Mouse (Mus musculus) CH12.LX (cell line): ENCODE data around the gene Ston2. TPM values are rescaled to one million over a fixed set of nuclear protein-coding genes. Genes with fewer than 3 reads are reported as not detected.

Experiments
- DNase-seq: peaks from one replicate; pipeline ENCODE4 v3.0.0-alpha.2; 2013; ENCODE audit errors: extremely low read depth
- H3K27ac ChIP-seq: 2 replicates; pipeline ENCODE4 v1.5.1; 2012; ENCODE audit warnings: low read depth, mild to moderate bottlenecking, control low read depth, moderate library complexity; ENCODE audit not compliant: insufficient read depth
- H3K27me3 ChIP-seq: replicated peaks from 2 replicates; pipeline ENCODE3; 2012; ENCODE audit warnings: inconsistent platforms
- H3K36me3 ChIP-seq, 2 experiments: replicated peaks in 1 of 2; 2 replicates each; pipeline versions ENCODE3 to v1.6.1; 2012; ENCODE audit warnings: inconsistent platforms in 1 of 2, low read length in 1 of 2, mild to moderate bottlenecking in 1 of 2, mixed read lengths in 1 of 2, moderate library complexity in 1 of 2; ENCODE audit not compliant: control insufficient read depth in 1 of 2, insufficient read depth in 1 of 2
- H3K4me1 ChIP-seq, 2 experiments: 2 replicates each; pipeline ENCODE4 v1.6.1; 2012; ENCODE audit warnings: inconsistent platforms in 1 of 2, moderate library complexity in 1 of 2; ENCODE audit not compliant: insufficient read depth in 2 of 2, control insufficient read depth in 1 of 2
- H3K4me2 ChIP-seq: 2 replicates; pipeline ENCODE4 v1.6.1; 2012; ENCODE audit warnings: low read depth, mild to moderate bottlenecking, control low read depth; ENCODE audit not compliant: poor library complexity, insufficient read depth, severe bottlenecking
- H3K4me3 ChIP-seq, 3 experiments: fragments of 150-350 bp in 1 of 3; sonication (generic) in 1 of 3; replicated peaks in 1 of 3; 2 replicates each; pipeline versions ENCODE3 to v1.5.1; 2011 to 2012; ENCODE audit warnings: low read depth in 2 of 3, low read length in 2 of 3, mild to moderate bottlenecking in 2 of 3, moderate library complexity in 2 of 3, control low read depth in 1 of 3, improper control_type of control experiment in 1 of 3, inconsistent platforms in 1 of 3, mixed read lengths in 1 of 3; ENCODE audit not compliant: poor library complexity in 1 of 3
- H3K79me2 ChIP-seq: replicated peaks from 2 replicates; pipeline ENCODE4 v1.6.1; 2012; ENCODE audit warnings: mild to moderate bottlenecking, moderate library complexity; ENCODE audit not compliant: control insufficient read depth, poor library complexity, insufficient read depth, severe bottlenecking; ENCODE audit errors: extremely low read depth
- H3K9ac ChIP-seq: 2 replicates; pipeline ENCODE4 v1.6.1; 2012; ENCODE audit warnings: low read depth, mild to moderate bottlenecking, control low read depth, moderate library complexity; ENCODE audit not compliant: insufficient read depth
- H3K9me3 ChIP-seq: replicated peaks from 2 replicates; pipeline ENCODE3; 2012; ENCODE audit warnings: low read length, inconsistent platforms, mixed read lengths
- CTCF ChIP-seq, 2 experiments: IDR thresholded peaks in 1 of 2; conservative IDR thresholded peaks in 1 of 2; 2 replicates each; pipeline ENCODE4 v1.5.1; 2011 to 2012; ENCODE audit warnings: low read depth in 2 of 2, low read length in 2 of 2, improper control_type of control experiment in 1 of 2, inconsistent platforms in 1 of 2, mild to moderate bottlenecking in 1 of 2, moderate library complexity in 1 of 2
- EP300 ChIP-seq: IDR thresholded peaks from 2 replicates; pipeline ENCODE4 v1.6.1; 2011; ENCODE audit warnings: low read length, improper control_type of control experiment
- ETS1 ChIP-seq: conservative IDR thresholded peaks from 2 replicates; pipeline ENCODE4 v1.6.1; 2012; ENCODE audit warnings: low read depth, mild to moderate bottlenecking, inconsistent platforms, low read length, improper control_type of control experiment, moderate library complexity
- GABPA ChIP-seq: IDR thresholded peaks from 2 replicates; pipeline ENCODE4 v1.6.1; 2012; ENCODE audit warnings: low read depth, low read length, improper control_type of control experiment, inconsistent platforms; ENCODE audit not compliant: insufficient replicate concordance
- HCFC1 ChIP-seq: IDR thresholded peaks from 2 replicates; pipeline ENCODE4 v1.6.1; 2012; ENCODE audit warnings: low read depth, mild to moderate bottlenecking, inconsistent platforms, low read length, improper control_type of control experiment
- MAZ ChIP-seq: IDR thresholded peaks from 2 replicates; pipeline ENCODE4 v1.6.1; 2012; ENCODE audit warnings: low read depth, mild to moderate bottlenecking, inconsistent platforms, low read length, improper control_type of control experiment, moderate library complexity
- MEF2A ChIP-seq: IDR thresholded peaks from 2 replicates; pipeline ENCODE4 v1.6.1; 2014; ENCODE audit warnings: low read depth, mild to moderate bottlenecking, inconsistent platforms, low read length, improper control_type of control experiment, borderline replicate concordance
- NELFE ChIP-seq: IDR thresholded peaks from 2 replicates; pipeline ENCODE4 v1.6.1; 2011; ENCODE audit warnings: low read depth, low read length, improper control_type of control experiment
- PAX5 ChIP-seq: IDR thresholded peaks from 2 replicates; pipeline ENCODE4 v1.6.1; 2012; ENCODE audit warnings: low read length, inconsistent platforms, mixed read lengths
- TBP ChIP-seq: conservative IDR thresholded peaks from 2 replicates; pipeline ENCODE4 v1.6.1; 2011; ENCODE audit warnings: low read depth, low read length, improper control_type of control experiment
- UBTF ChIP-seq: IDR thresholded peaks from 2 replicates; pipeline ENCODE4 v1.6.1; 2012; ENCODE audit warnings: low read depth, mild to moderate bottlenecking, inconsistent platforms, low read length, improper control_type of control experiment, moderate library complexity
- USF1 ChIP-seq: IDR thresholded peaks from 2 replicates; pipeline ENCODE4 v1.6.1; 2014; ENCODE audit warnings: low read depth, mild to moderate bottlenecking, inconsistent platforms, low read length, improper control_type of control experiment
- USF2 ChIP-seq: conservative IDR thresholded peaks from 2 replicates; pipeline ENCODE4 v1.6.1; 2011; ENCODE audit warnings: low read depth, low read length, improper control_type of control experiment
- ZKSCAN1 ChIP-seq: IDR thresholded peaks from 2 replicates; pipeline ENCODE4 v1.6.1; 2012; ENCODE audit warnings: low read depth, inconsistent platforms, low read length, improper control_type of control experiment, borderline replicate concordance
- ZNF384 ChIP-seq: IDR thresholded peaks from 2 replicates; pipeline ENCODE4 v1.6.1; 2012; ENCODE audit warnings: low read depth, low read length, improper control_type of control experiment, inconsistent platforms
- dilution Hi-C: fragments of 300-500 bp; cut with MboI; formaldehyde crosslinking; loops from 2 replicates; pipeline ENCODE4 v1.14.3; 2020; ENCODE audit warnings: low sequenced_read_pairs; ENCODE audit not compliant: extremely low pct_unique_long_range_greater_than_20kb, extremely low pct_ligation_motif_present
- in situ Hi-C: fragments of 300-500 bp; cut with MboI; formaldehyde crosslinking; loops from 3 replicates; pipeline ENCODE4 v1.14.3; 2019; ENCODE audit warnings: low sequenced_read_pairs, low pct_ligation_motif_present, low pct_unique_long_range_greater_than_20kb, mixed read lengths
- polyA plus RNA-seq: library from polyadenylated mRNA; unstranded; fragments of >175 nt; gene quantifications from 2 replicates; pipeline ENCODE4 v1.2.1, GENCODE M21; 2012; ENCODE audit warnings: low read depth; ENCODE audit not compliant: insufficient read length
- total RNA-seq, 2 experiments: library from RNA; depleted of rRNA; stranded (reverse); fragments of 300-350 nt in 1 of 2; fragments of >200 nt in 1 of 2; gene quantifications; 2 replicates each; pipeline ENCODE4 v1.2.3; 2012 to 2014

Ston2 gene
- total and polyA plus RNA-seq, 3 experiments = 0.21 to 0.34 TPM; not detected in 1

GRCm38 (mm10) chr12:91778211-91779003, 9.8 kb downstream of the Ston2 start:
- H3K4me1 ChIP-seq = peaks cover 2 to 6% of the 10 kb centered on the region in 2 experiments; a peak in 2 of 4 replicates

DNA sequence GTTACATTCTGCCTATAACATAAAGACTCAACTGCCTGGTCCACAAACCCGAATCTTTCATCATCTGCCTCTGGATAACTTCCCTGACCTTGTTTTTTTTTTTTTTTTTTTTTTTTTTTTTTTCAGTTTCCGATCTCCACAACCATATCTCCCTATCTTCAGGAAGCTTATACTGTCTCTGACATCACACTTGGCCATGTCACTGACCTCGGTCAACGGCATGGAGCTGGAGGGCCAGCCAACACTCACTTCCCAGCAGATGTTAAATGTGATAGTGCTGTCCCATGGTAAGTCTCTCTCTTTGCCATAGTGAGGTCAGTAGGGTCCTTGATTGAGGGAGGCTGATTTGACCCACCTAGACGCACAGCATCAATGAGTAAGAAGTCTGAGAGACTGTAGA, 11.8 kb downstream of the Ston2 start:
- TF ChIP-seq ZKSCAN1 (no peak), ZNF384 (0 out of 2 replicates have a peak, but pooled peaks have one; percentile 20)
- no peak overlapping the region for H3K9ac ChIP-seq
- H3K4me2 ChIP-seq = no peak overlapping the region
- in situ Hi-C loops (loop anchor here (25.0 kb wide), 1 partner anchor 364 kb away; no protein-coding TSS in a partner anchor), dilution Hi-C loops (no loop called here)
- H3K4me3 ChIP-seq = no peak overlapping the region
- no peak for DNase-seq
- H3K27ac ChIP-seq = no peak overlapping the region
- no peaks in the 10 kb centered on the region for H3K36me3 ChIP-seq
- H3K79me2 ChIP-seq = no peaks in the 10 kb centered on the region
- peaks cover 2 to 6% of the 10 kb centered on the region in 2 experiments; a peak in 2 of 4 replicates for H3K4me1 ChIP-seq
- peaks cover 21% of the 10 kb centered on the region for H3K27me3 ChIP-seq
- peaks cover 2% of the 10 kb centered on the region for H3K9me3 ChIP-seq

More at GRCm38 (mm10) chr12:91778211-91779003, 9.8 kb downstream of the Ston2 start:
- in situ Hi-C loops (loop anchor here (25.0 kb wide), 1 partner anchor 366 kb away; no protein-coding TSS in a partner anchor), dilution Hi-C loops (no loop called here)
- Histone ChIP-seq H3K36me3 (no peaks in the 10 kb centered on the region), H3K79me2 (no peaks in the 10 kb centered on the region), H3K9ac (no peak overlapping the region), H3K27ac (no peak overlapping the region), H3K4me2 (peak overlapping the region; percentile 21; the same call in 1 of the 2 replicates), H3K4me3 (peak overlapping the region in 1 of 3 experiments; percentile 7), H3K9me3 (peaks cover 2% of the 10 kb centered on the region), H3K27me3 (peaks cover 12% of the 10 kb centered on the region)
- no peak for DNase-seq
- TF ChIP-seq ETS1 (no peak), PAX5 (no peak), MAZ (no peak), UBTF (no peak), EP300 (no peak), USF1 (no peak), CTCF (conservative IDR thresholded peaks at IDR 0.05 in 1 of 2, IDR thresholded peaks at IDR 0.05 in 1 of 2; ENCODE audit: low read depth in 2 of 2, low read length in 2 of 2) (no peak), HCFC1 (no peak), NELFE (no peak), GABPA (no peak), TBP (no peak), USF2 (no peak), MEF2A (no peak)
